Mouse (Mus musculus): Measurements from ENCODE around the gene Gkap1.

Gkap1 gene

DNA sequence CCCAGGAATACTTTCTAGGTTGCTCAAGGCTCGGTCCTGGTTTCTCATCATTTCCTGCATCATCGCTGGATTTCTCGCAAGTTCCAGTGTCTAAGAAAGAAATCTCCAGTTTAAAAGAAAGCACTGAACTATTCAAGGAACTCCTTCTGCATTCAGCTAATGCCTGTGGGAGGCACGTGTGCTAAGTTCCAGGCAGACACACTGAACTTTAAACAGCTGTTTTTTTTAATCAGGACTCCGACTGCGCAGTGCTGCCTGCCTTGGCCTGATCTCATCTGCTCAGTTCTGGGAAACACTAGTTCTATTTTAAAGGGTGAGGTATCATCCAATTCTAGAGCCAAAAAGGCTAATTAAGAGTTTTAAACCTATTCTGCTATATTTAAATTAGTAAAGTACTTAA, 83.4 kb downstream of the Gkap1 start:
- CTCF ChIA-PET, result interaction anchor here in 2 of 4 experiments (0.7 kb wide), 2 partner anchors 286 to 502 kb away, joined by 3 read pairs; no protein-coding TSS in a partner anchor
- POLR2A ChIA-PET, result interaction anchor here in 3 of 4 experiments (0.7 to 1.7 kb wide), 5 partner anchors 9 to 955 kb away, joined by 3 to 5 read pairs (median 4); no protein-coding TSS in a partner anchor

DNA sequence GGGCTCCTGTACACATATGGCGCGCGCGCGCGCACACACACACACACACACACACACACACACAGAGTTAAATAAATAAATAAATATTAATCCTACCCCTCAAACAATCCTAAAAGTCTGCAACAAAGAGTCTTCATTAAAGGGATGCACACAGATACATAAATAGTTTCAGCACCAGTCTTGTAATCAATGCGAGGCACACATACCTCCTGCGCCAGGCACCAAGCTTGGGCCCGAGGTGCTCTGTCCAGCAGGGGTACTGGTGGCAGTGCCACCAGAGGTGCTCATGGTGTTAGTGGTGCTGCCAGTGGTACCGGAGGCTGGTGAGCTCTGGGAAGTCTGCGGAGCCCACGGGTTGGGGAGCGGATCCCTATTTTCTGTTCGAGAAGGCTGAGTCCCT, 84.0 kb downstream of the Gkap1 start:
- ChIA-PET POLR2A (interaction anchor here in 2 of 4 experiments (0.6 to 1.7 kb wide), 5 partner anchors 8 to 31 kb away, joined by 3 to 4 read pairs (median 3); no protein-coding TSS in a partner anchor), CTCF (interaction anchor here in 3 of 4 experiments (0.7 to 1.0 kb wide), 3 partner anchors 42 to 503 kb away, joined by 3 to 4 read pairs (median 3); no protein-coding TSS in a partner anchor)

DNA sequence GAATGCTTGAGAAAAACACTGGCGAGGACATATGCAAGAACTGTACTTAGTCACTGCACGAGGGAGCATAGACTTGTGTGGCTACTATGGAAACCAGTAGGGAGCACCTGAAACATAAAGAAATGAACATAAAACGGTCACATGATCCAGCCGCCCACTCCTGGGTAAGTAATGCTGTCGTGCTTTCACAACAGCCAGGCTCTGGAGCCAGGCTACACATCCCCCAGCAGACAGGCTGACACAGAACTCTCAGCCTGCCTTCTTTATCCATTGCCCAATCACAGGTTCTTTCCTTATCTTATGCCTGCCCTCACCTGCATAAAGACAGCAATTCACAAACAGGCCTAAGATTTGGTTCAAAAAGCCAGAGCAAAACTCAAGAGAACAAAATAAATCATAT, 86.0 kb downstream of the Gkap1 start:
- CTCF ChIA-PET, result interaction anchor here in 1 of 4 experiments (1.1 to 1.4 kb wide), 2 partner anchors 43 to 353 kb away, joined by 3 read pairs; no protein-coding TSS in a partner anchor
- POLR2A ChIA-PET, result no interaction called here

DNA sequence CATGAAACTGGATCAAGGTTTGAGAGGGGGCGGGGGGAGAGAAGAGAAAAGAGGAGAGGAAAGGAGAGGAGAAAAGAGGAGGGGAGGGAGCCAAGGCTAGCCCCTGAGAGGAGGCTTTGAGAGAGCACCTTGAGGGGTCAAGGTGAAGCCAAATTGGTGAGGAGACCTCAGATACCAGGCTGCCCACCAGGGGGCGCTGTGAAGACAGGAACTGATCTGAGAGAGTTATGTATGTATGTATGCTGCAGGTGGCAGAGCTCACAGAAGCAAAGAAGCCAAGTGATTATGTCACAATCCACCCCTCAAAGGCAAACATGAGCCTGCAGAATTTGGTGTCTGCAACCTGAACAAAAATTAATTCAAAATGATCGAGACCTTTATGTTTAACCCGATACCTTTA, 87.1 kb downstream of the Gkap1 start:
- POLR2A ChIA-PET, result interaction anchor here in 2 of 4 experiments (0.6 to 1.3 kb wide), 7 partner anchors 9 to 491 kb away, joined by 3 to 5 read pairs (median 3); partner anchors contain the start of gene Rmi1 (in 1 of the 2)
- CTCF ChIA-PET, result interaction anchor here (0.6 to 1.3 kb wide), 24 partner anchors 8 to 1746 kb away, joined by 3 to 24 read pairs (median 3); no protein-coding TSS in a partner anchor

DNA sequence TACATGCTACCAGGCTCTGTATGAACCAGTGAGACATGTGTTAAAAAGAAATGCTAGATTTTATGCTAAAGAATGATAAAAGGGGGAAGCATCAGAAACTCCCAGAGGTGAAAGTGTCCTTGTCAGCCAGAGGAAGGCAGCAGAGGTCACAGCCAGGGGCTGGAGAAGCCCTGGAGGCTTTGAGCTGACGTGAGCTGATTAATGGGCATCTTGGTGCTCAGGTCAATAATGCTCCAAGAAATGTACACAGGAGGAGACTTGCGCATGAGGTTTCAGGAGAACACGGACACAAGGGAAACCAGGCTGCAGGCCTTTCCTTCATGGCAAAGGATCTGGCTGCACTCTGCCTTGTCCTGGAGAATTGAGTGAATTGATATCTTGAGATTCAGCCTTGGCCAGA, 87.7 kb downstream of the Gkap1 start:
- CTCF ChIA-PET, result interaction anchor here (0.6 to 1.3 kb wide), 12 partner anchors 9 to 1745 kb away, joined by 3 to 24 read pairs (median 6); no protein-coding TSS in a partner anchor

DNA sequence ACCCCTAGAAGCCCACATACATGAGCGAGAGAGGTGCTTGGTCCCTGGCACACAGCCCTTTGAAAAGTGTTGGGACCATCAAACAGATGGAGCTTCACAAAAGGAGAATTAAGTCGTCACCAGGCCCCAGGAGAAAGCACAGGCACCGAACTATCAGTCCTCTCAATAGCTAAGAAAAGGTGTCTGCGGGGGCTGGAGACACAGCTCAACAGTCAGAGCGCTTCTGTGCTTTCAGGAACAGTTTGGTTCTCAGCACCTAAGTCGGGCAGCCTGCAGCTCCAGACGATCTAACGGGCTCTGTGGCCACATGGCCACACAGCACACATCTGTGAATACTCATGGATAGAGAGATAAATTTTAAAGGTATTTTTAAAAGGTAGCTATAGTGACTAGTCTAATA, 89.2 kb downstream of the Gkap1 start:
- ChIA-PET CTCF (interaction anchor here in 2 of 4 experiments (0.6 to 0.7 kb wide), 3 partner anchors 9 to 386 kb away, joined by 3 to 4 read pairs (median 3); no protein-coding TSS in a partner anchor), POLR2A (interaction anchor here in 1 of 4 experiments (0.6 kb wide), 1 partner anchor 22 kb away, joined by 3 read pairs; no protein-coding TSS in a partner anchor)

More for the DNA sequence above, 87.7 kb downstream of the Gkap1 start:
- POLR2A ChIA-PET, result interaction anchor here in 2 of 4 experiments (0.6 to 1.3 kb wide), 6 partner anchors 9 to 491 kb away, joined by 3 to 5 read pairs (median 3); no protein-coding TSS in a partner anchor

DNA sequence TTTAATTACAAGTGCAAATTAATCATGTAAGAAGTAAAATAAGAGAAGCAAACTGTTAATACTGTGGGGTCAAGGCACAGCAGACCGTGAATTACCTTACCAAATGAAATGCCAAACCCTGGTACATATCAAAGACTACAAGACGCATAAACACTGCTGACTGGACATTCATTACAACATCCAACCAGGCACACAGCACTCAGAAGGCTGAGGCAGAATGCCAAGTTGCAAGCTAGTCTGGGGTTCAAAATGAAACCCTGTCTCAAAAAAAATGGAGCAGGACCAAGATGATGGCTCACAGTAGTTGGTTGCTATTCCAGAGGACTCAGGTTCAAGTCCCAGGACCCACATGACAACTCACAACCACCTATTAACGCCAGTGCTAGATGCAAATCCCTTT, 91.4 kb downstream of the Gkap1 start:
- CTCF ChIA-PET, result interaction anchor here in 1 of 4 experiments (1.0 kb wide), 1 partner anchor 97 kb away, joined by 3 read pairs; no protein-coding TSS in a partner anchor
- POLR2A ChIA-PET, result interaction anchor here in 2 of 4 experiments (0.9 to 1.1 kb wide), 3 partner anchors 14 to 206 kb away, joined by 3 to 4 read pairs (median 4); no protein-coding TSS in a partner anchor
